Mouse (Mus musculus) gonadal fat pad, adult 2 months (tissue): ENCODE data around the gene S100a16. TPM values are rescaled to one million over a fixed set of nuclear protein-coding genes. Genes with fewer than 3 reads are reported as not detected.

Experiments used
- DNase-seq: peaks from one replicate; pipeline ENCODE4 v3.0.0-alpha.2; 2012; ENCODE audit warnings: low read depth
- polyA plus RNA-seq: library from polyadenylated mRNA; depleted of rRNA; stranded (reverse); fragments of >200 nt; gene quantifications from 2 replicates; pipeline ENCODE4 v1.2.3, GENCODE M21; 2012; rRNA removed

The S100a16 gene
- polyA plus RNA-seq, 1 experiment = 192 TPM

DNA sequence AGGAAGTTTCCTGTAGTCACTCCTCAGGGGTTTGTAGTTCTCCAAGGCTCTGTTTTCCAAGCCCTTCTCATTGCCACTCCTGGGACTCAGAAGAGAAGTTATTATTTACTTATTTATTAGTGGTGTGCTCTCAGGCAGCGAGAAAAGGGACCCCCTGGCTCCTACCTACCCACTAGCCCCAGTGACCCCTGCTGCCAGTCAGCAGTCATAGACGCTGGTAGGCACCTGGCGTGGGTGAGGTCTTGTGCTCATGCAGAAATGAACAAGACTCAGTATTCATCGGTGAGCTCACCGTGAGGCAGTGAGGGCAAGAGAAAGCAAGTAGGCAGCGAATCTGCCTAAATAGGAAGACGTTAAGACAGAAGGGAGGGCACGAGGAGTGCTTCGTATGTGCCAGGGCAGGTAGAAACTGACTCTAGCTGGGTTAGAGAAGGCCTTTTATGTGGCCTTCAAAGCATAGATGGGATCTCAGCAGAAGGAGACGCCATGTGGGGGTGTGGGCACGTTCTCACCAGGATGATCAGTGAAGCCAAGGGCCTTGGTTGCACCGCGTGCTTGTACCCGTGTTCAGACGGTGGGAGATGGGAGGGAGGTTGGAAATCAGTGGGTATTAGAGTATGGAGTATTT, 49.1 kb downstream of the S100a16 start:
- no peak for DNase-seq

DNA sequence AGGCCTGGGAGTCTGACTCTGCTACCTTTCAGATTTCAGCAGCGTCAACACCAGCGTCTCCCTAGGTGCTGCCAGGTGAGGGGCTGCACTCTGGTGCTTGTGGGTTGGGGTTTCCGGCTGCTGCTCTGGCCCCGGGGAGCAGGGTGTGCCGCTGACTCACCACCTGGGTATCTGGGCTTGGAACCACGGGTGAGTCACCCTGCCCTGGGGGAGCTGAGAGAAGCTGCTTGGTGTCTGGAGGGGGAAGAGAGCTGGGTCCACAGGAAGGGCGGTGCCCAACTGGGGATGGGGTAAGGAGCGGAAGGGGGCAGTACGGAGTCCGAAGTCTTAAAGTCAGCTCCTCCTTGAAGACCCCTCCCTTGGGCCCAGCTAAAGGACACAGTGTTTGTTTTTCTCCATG, 49.9 kb downstream of the S100a16 start:
- no peak for DNase-seq

DNA sequence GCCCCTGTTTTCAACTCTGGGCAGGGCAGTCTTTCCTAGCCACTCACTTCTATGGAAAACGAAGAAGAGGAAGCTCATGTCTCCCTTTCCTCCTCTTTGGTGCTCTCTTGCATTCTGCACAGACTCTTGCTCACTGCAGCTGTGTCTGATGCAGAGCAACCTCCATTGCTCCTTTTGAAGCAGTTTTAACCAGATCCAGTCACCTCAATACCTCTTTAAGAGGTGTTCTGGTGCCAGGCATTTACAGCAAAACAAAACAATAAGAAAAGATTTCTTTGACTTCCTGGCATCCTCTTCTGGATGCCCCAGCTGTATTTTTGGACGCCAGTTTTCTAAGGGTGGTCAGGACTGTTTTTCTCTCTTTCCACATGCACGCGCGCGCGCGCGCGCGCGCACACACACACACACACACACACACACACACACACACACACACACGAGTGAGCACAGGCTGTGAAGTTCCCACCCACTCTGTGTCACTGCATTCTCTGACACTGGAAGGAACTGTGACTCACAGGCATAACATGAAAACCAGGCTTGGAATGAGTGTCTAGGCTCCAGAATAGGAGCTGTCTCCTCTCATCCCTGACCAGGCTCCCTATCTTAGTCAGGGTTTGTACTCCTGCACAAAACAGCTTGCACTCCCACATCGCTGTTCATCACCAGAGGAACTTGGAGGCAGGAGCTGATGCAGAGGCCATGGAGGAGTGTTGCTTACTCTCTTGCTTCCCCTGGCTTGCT, 50.5 kb downstream of the S100a16 start:
- DNase-seq = no peak

DNA sequence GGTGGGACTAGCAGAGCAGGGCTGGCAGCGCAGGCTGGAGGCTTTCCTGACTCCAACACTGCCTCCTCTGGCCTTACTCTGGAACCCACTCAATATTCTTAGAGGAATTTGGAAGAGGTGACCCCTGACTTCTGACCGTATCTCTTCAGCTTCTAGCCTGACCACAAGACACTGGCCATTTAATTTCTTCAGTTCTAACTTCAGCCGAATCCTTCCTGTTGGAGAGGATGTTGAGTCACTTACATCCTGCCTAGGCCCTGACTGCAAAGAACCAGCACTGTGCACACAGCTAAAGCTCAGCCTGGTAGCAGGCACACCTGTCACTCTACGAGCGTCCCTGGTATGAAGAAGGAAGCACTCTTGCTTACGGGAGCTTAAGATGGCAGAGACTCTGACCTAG, 52.3 kb downstream of the S100a16 start:
- no peak for DNase-seq

DNA sequence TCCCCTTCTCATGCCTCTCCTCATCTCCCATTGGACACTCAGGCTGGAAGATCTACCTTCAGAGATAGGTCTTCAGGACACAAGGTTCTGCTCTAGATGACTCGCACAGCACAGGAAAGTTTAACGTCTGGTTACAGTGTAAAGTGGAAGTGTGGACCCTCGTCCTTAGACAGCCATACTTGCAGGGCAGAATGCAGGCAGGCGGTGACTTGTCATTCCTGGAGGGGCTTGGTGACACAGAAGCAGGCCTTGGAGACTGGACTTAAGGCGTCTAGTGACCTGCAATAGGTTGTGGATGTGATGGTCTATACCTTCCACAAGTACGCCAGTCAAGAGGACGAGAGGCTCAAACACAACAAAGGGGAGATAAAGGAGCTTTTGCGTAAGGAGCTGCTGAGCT, 52.9 kb downstream of the S100a16 start, which contains the start of gene S100a2:
TSS of gene S100a2 (plus strand) at position 301 of the 400 bp plus-strand sequence.
- DNase-seq = no peak

Other genes with a start within 250 kb of the S100a16 start
- gene Gatad2b, start 244.1 kb upstream of the S100a16 start, polyA plus RNA-seq = 19.3 and 25.0 TPM in 2 replicates
- 7.4 and 9.4 TPM in 2 replicates for gene Slc27a3, start 147.3 kb upstream of the S100a16 start, polyA plus RNA-seq
- 30.2 and 36.5 TPM in 2 replicates for gene Ints3, start 103.6 kb upstream of the S100a16 start, polyA plus RNA-seq
- gene Npr1, start 71.4 kb upstream of the S100a16 start, polyA plus RNA-seq = 49.7 and 51.1 TPM in 2 replicates
- 30.6 and 34.0 TPM in 2 replicates for gene Ilf2, start 61.1 kb upstream of the S100a16 start, polyA plus RNA-seq
- gene Snapin, start 46.2 kb upstream of the S100a16 start, polyA plus RNA-seq = 38.3 and 41.3 TPM in 2 replicates
- 35.9 and 46.2 TPM in 2 replicates for gene Chtop, start 27.8 kb upstream of the S100a16 start, polyA plus RNA-seq
- gene S100a1, start 22.9 kb upstream of the S100a16 start, polyA plus RNA-seq = 184 and 230 TPM in 2 replicates
- 73.7 and 97.9 TPM in 2 replicates for gene S100a13, start 22.8 kb upstream of the S100a16 start, polyA plus RNA-seq
- gene S100a14, start 10.4 kb upstream of the S100a16 start, polyA plus RNA-seq = 2.5 and 7.2 TPM in 2 replicates
- gene S100a3, start 23.3 kb downstream of the S100a16 start, polyA plus RNA-seq = 1.4 TPM in 2 replicates
- gene S100a2, start 53.0 kb downstream of the S100a16 start, polyA plus RNA-seq = not detected in 2 replicates
- not detected in 2 replicates for gene Gm42674, start 64.7 kb downstream of the S100a16 start, polyA plus RNA-seq
- gene S100a4, start 66.5 kb downstream of the S100a16 start, polyA plus RNA-seq = 27.8 and 69.1 TPM in 2 replicates
- not detected in 2 replicates for gene S100a5, start 71.3 kb downstream of the S100a16 start, polyA plus RNA-seq
- gene S100a6, start 75.6 kb downstream of the S100a16 start, polyA plus RNA-seq = 229 and 578 TPM in 2 replicates
- gene S100a7a, start 116.8 kb downstream of the S100a16 start, polyA plus RNA-seq = 0.19 and 0.39 TPM in 2 replicates
- gene S100a8, start 131.7 kb downstream of the S100a16 start, polyA plus RNA-seq = 0.48 and 7.4 TPM in 2 replicates
- 1.2 and 1.3 TPM in 2 replicates for gene S100a9, start 158.5 kb downstream of the S100a16 start, polyA plus RNA-seq
- 0.76 and 0.77 TPM in 2 replicates for gene Pglyrp4, start 189.7 kb downstream of the S100a16 start, polyA plus RNA-seq
- not detected in 2 replicates for gene Gm5849, start 240.6 kb downstream of the S100a16 start, polyA plus RNA-seq